Mouse (Mus musculus) spleen, postnatal 14 days (tissue): ENCODE results near the gene Dock1.

ENCODE experiments used
- DNase-seq, 2 experiments: peaks; one replicate each; pipeline ENCODE4 v3.0.0; 2021 to 2022; ENCODE audit warnings: low spot score in 2 of 2

Dock1 gene

DNA sequence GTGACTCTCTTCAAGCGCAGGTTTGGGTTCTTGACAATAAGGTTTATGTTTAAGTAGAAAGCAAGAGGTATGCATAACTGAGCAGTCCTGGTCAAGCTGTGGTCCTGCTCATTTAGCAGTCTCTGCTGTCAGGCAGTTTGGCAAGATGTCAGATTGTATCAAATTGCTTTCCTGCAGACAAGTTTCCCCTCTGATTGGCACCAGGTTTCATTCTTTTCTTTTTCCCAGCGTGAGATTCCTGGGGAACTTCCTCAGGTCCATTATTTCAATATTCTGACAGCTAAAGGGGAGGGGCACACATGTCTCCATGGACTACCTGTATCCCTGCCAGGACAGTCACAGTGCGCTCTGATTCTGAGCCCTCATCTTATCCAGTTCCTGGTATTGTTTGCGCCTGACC lies 153.4 kb downstream of the Dock1 start:
- no peak for DNase-seq

DNA sequence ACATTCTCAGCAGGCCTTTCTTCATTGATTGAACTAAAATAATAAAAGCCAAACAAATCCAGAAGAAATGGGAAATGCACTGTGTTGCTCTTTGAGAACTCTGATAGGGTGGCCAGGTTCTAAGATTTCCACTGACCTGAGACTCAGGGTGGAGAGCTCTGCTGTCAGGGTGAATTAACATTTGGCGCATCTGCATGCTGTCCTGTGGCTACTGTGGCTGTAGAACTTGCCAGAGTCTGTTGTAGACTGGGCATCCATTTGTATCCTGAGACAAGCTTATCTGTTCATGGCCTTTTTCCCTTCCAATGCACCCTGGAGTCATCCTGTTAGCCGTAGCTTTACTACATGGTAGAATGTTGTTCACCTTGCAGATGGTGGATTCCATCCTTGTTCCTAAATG lies 169.6 kb downstream of the Dock1 start:
- DNase-seq, result no peak

- no peak for DNase-seq
These were observed 172.3 kb downstream of the Dock1 start for GRCm38 (mm10) chr7:134842751-134843150.

DNA sequence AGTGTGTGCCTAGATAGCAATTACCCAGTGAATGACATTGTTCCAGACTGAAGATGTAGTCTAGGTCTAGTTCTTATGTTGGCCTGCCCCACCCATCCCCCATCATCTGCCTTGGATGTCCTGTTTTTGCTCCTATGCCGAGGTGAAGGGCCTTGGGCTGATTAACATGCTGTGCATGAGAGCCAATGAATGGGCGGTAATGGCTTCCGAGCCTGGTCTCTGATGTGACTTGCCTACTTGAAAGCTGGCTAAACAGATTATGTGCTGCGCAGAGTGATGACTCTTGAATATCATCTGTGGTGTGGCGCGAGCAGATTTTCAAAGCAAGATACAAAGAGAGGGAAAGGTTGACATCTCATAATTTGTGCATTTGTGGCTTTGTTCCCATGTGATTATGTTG lies 191.5 kb downstream of the Dock1 start:
- no peak for DNase-seq

GRCm38 (mm10) chr7:134864175-134864574 lies 193.7 kb downstream of the Dock1 start:
- DNase-seq, result no peak

DNA sequence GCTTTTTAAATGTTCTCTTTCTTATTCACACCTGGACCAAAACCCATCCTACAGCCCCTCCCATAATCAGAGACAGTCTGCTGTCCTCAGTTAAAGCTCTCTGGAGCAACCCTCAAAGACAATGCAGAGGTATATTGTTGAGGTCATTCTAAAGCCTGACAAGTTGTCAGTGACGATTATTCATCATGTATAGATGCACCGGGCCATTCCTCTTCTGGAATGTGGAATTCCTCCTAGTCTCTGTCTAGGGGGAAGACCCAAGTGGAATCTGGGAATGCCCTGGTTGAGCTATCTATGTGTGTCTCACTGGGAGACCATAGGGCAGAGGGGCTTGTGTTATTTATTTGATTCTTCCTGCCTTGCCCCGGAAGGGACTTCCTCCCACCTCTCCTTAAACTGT lies 202.1 kb downstream of the Dock1 start:
- DNase-seq, result no peak

DNA sequence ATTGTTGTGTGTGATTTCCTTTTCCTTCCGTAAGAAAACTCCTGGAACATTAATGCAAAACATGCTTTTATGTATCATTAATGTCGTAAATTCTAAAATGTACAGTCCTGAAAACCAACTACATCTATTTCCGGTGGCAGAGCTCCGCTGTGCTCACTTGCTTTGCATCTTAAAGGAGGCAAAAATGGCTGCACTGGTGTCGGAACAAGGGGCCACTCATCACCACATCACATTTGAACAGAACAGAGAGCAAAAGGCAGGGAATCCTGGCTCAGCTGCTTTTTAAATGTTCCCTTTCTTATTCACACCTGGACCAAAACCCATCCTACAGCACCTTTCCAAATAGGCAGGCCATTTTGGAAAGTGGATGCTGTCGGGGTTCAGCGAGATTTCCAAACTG lies 202.5 kb downstream of the Dock1 start:
- DNase-seq, result no peak

DNA sequence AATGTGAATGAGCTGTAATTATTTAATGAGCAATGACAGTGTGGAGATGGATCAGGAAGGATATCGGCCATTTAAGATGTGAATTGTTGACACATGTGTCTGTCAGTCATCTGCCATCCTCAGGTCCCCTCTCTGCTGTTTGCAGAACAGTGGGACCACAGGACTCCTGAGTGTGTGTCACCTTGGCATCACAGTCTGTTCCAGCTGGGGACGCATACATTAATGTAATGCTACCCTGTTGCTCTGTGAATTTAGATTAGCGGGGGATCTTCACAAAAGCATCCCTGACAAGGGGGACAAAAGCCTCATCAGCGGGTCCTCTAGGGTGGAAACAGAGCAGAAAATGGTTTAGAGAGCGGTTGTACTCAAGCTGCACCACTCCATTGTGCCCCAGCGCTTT lies 208.5 kb downstream of the Dock1 start:
- no peak for DNase-seq

DNA sequence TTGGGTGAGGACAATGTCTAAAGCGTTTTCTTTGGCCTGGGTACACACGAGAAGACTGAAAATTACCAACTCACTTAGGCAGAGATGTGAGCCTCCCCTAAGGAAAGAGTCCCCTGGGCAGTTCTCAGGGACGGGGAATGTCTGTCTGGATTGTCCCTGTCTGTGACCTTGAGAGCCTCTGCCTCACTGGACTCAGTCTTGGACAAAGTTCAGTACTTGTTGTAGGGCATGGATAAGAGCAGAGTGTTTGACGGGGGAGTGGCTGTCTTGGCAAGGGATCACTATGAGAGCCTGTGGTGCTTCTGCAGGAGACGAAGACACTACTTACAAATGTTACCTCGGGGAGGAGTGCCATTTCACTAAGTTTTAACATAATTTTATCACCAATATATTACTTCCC lies 210.0 kb downstream of the Dock1 start:
- DNase-seq, result no peak

- no peak for DNase-seq
These were observed 213.1 kb downstream of the Dock1 start for GRCm38 (mm10) chr7:134883516-134883915.

GRCm38 (mm10) chr7:134892449-134892871 lies 222.0 kb downstream of the Dock1 start:
- no peak for DNase-seq

GRCm38 (mm10) chr7:134892972-134893371 lies 222.5 kb downstream of the Dock1 start:
- DNase-seq, result no peak

- no peak for DNase-seq
These were observed 224.2 kb downstream of the Dock1 start for GRCm38 (mm10) chr7:134894604-134895003.

GRCm38 (mm10) chr7:134899462-134899861 lies 229.0 kb downstream of the Dock1 start:
- DNase-seq, result no peak

DNA sequence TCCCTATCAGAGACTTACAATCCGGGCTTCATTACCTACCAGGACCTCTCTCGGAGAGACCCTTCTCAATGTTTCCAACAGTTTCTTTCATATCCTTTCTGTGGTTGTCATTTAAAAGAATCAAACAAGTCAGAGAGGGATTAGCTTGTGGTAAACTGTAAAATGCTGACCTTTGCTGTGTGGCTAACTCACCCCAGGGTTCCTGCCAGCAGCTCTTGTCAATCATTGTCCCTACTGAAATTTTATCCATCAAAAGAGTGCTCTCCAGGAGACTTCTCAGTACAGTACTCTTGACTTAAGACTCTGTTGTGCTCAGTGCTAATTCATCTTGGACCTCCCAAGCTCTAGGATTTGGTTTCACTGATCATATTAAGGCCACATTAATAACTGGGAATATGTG lies 231.5 kb downstream of the Dock1 start:
- DNase-seq, result no peak

DNA sequence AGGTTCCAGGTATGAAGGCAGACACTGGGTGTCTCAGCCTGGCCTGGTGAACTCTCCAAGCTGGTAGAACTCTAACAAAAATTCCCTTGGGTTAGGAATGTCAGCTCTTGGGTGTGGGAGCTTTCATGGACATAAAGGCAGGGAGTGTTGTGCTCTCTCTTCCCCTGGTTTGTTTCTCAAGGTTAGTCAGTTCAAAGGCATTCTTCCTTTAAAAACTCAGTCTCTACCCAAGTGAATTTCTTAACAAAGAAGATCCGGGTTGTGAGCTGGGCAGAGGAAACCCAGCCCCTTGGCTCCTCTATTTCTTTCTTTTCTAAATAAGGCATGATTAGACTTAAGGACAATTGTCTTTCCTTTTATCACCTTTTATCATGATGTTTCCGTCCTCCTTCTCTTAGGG lies 261.4 kb downstream of the Dock1 start:
- DNase-seq, result no peak

DNA sequence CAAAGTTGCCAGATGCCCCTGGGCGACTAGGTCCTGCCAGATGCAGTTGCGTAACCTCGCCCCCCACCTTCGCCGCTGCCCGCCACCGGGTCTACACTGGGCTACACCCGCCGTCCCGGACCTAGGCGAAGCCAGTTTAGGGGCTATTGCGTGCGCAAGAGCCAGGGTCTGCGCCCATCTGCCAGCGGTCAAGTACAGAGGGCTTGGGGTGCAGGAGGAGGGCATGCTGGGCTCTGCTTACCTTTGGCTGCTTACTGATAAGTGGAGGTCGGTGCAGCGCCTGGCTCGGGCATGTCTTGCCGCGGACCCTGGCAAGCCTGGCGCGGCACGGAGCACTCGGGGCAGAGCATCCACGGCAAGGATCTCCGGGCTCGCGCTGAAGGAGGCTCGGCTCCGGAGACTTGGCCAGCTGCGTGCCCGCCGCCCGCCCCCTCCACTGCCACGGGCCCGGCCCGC lies 267.0 kb downstream of the Dock1 start:
- DNase-seq, result no peak

- DNase-seq, result no peak
These were observed 267.6 kb downstream of the Dock1 start, which contains the start of gene Fam196a for GRCm38 (mm10) chr7:134937927-134938609. TSS of gene Fam196a (minus strand) at chr7:134938430.

DNA sequence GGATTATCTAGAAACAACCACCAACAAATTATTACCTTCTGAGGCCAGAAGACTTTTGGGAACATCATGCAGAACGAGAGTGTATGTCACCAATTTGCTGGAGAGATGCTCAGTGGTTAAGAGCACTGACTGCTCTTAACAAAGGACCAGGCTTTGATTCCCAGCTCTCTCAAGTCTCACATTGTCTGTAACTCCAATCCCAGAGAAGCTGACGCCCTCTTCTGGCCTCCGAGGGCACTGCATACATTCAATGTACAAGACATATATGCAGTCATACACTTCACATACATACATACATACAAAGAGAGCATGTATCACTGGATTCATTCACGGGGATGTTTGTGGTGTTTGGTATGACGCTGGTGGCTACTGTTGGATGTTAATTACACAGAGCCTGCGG lies 271.4 kb downstream of the Dock1 start:
- DNase-seq, result no peak

- DNase-seq, result no peak
These were observed 272.6 kb downstream of the Dock1 start for GRCm38 (mm10) chr7:134943063-134943462.

GRCm38 (mm10) chr7:134943701-134944100 lies 273.2 kb downstream of the Dock1 start:
- DNase-seq, result no peak

- DNase-seq, result no peak
These were observed 275.7 kb downstream of the Dock1 start for GRCm38 (mm10) chr7:134945925-134946716.

DNA sequence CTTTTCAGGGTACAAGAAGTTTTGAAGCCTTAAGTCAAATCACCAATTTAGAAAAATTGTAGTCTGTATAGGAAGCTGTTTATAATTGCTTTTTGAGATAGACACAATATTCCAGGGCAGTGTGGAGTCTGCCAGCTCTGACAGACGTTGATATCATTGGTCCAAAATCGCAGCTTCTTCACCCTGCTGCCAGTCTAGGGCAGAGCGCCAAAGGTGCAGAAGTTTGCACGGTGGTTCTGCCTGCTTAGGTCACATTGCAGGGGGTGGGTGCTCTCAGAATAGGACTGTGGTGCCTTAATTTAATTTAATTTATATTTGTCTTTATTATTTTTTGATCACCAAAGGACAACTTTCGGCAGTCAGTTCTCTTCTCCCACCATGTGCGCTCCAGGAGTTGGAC lies 288.6 kb downstream of the Dock1 start:
- DNase-seq, result no peak
